Comparison of ENCODE assay signal across 29 mouse cellular contexts in genomic region chr3:20027788-20028187, GRCm38 (mm10). TPM values are rescaled to one million over a fixed set of nuclear protein-coding genes. Genes with fewer than 3 reads are reported as not detected.
A peak's percentile ranks its signal among the peaks of the same experiment; 100 is the strongest.
DNase-seq lines count a peak whose midpoint lies in the region; ATAC-seq and TF ChIP-seq lines count a peak whose summit lies in the region.
"Had no signal": no experiment of that assay in that cellular context is flagged by ENCODE, and none has a peak within 500 bp of the region (broad histone marks: within the 10 kb centered on the region; RNA-seq: fewer than 3 reads in every experiment).

No protein-coding gene starts in this region.

- H3K4me2 ChIP-seq in liver, embryonic 16.5 days (ENCODE audit: low read depth, low read length), result no peak overlapping the region
- H3K4me2 ChIP-seq in liver, embryonic 11.5 days, result no peak overlapping the region
- H3K4me2 ChIP-seq: embryonic facial prominence, embryonic 13.5 days; heart, embryonic 15.5 days; hindbrain, embryonic 12.5 days; kidney, embryonic 15.5 days; lung, embryonic 15.5 days; midbrain, embryonic 13.5 days; neural tube, embryonic 13.5 days had no signal

- H3K27ac ChIP-seq in gastrocnemius, adult 2 months, result peak overlapping the region; percentile 12; the same call in 1 of the 2 replicates
- peak overlapping the region; percentile 48; the same call in 1 of the 2 replicates for H3K27ac ChIP-seq in liver, embryonic 16.5 days (ENCODE audit: low read length)
- no peak overlapping the region for H3K27ac ChIP-seq in liver, embryonic 11.5 days (ENCODE audit: low read depth, low read length)
- peak overlapping the region; percentile 31 for H3K27ac ChIP-seq in brown adipose tissue, adult 24 weeks (replicated peaks; ENCODE audit: low read depth, low read length)
- H3K27ac ChIP-seq: embryonic facial prominence, embryonic 13.5 days; heart, embryonic 10.5 days; heart, embryonic 15.5 days; hindbrain, embryonic 12.5 days; kidney, embryonic 15.5 days; lung, embryonic 15.5 days; midbrain, embryonic 13.5 days; neural tube, embryonic 13.5 days had no signal

- intact Hi-C loops in gastrocnemius, adult 2 months (cut with DNase I), result no loop called here

- no peak for TF ChIP-seq CTCF in gastrocnemius, adult 2 months (IDR thresholded peaks at IDR 0.05)

- WGBS in liver, embryonic 16.5 days (ENCODE audit: insufficient replicate concordance), result 75% methylated on average over 5 of the region's 5 CpGs
- WGBS in liver, embryonic 11.5 days, result 87% methylated on average over 5 of the region's 5 CpGs

- DNase-seq in gastrocnemius, adult 2 months, result no peak
- DNase-seq in gastrocnemius, postnatal 10 days, result no peak
- no peak for DNase-seq in liver, embryonic 11.5 days (ENCODE audit: low spot score)
- peak; percentile 28 for DNase-seq in ES-CJ7 (ENCODE audit: low read depth, low spot score)
- no peak for DNase-seq in kidney, adult 18-20 months
- DNase-seq in left cerebral cortex, adult 8-10 months (ENCODE audit: low spot score in 2 of 2), result no peak
- DNase-seq: adrenal gland, adult 2 months; adrenal gland, postnatal 36 days; cerebellum, adult 11 months; cerebellum, adult 9-11 months; embryo, embryonic 11 days; forebrain, postnatal 0 days; gastrocnemius, postnatal 25 days; kidney, adult 11 months; kidney, postnatal 4 days; thymus, adult 18-20 months; thymus, postnatal 25 days had no signal

- no peak for ATAC-seq in liver, embryonic 16.5 days (ENCODE audit: low read depth)
- no peak for ATAC-seq in liver, embryonic 11.5 days (replicated peaks; ENCODE audit: low FRiP score)
- ATAC-seq: activated CD4-positive, CD25-positive, alpha-beta regulatory T cell, adult 4 months; forebrain, postnatal 0 days; inflammation-experienced regulatory T-cells, adult 6 months; midbrain, embryonic 13.5 days had no signal

- no peaks in the 10 kb centered on the region for H3K9me3 ChIP-seq in liver, embryonic 16.5 days (replicated peaks; ENCODE audit: control insufficient read depth, low read length)
- H3K9me3 ChIP-seq in liver, embryonic 11.5 days (ENCODE audit: control insufficient read depth, low read length), result no peaks in the 10 kb centered on the region
- H3K9me3 ChIP-seq: embryonic facial prominence, embryonic 13.5 days; heart, embryonic 10.5 days; heart, embryonic 15.5 days; hindbrain, embryonic 12.5 days; kidney, embryonic 15.5 days; lung, embryonic 15.5 days; midbrain, embryonic 13.5 days; neural tube, embryonic 13.5 days had no signal

- no peaks in the 10 kb centered on the region for H3K4me1 ChIP-seq in liver, embryonic 16.5 days (ENCODE audit: control insufficient read depth, low read depth, low read length)
- no peaks in the 10 kb centered on the region for H3K4me1 ChIP-seq in liver, embryonic 11.5 days (replicated peaks; ENCODE audit: control insufficient read depth, insufficient read depth, low read length)
- peaks cover 2% of the 10 kb centered on the region for H3K4me1 ChIP-seq in brown adipose tissue, adult 24 weeks (ENCODE audit: control insufficient read depth, insufficient read depth, insufficient read length, low read length)
- H3K4me1 ChIP-seq: embryonic facial prominence, embryonic 13.5 days; heart, embryonic 10.5 days; heart, embryonic 15.5 days; hindbrain, embryonic 12.5 days; kidney, embryonic 15.5 days; lung, embryonic 15.5 days; midbrain, embryonic 13.5 days; neural tube, embryonic 13.5 days had no signal

- H3K4me3 ChIP-seq in gastrocnemius, adult 2 months, result no peak overlapping the region
- H3K4me3 ChIP-seq in liver, embryonic 16.5 days (ENCODE audit: low read depth, low read length), result no peak overlapping the region
- no peak overlapping the region for H3K4me3 ChIP-seq in liver, embryonic 11.5 days (ENCODE audit: low read depth, low read length)
- H3K4me3 ChIP-seq in brown adipose tissue, adult 24 weeks (ENCODE audit: insufficient read depth, low read depth, low read length), result no peak overlapping the region
- H3K4me3 ChIP-seq: embryonic facial prominence, embryonic 13.5 days; heart, embryonic 10.5 days; heart, embryonic 15.5 days; hindbrain, embryonic 12.5 days; kidney, embryonic 15.5 days; lung, embryonic 15.5 days; midbrain, embryonic 13.5 days; neural tube, embryonic 13.5 days had no signal

- no peak overlapping the region for H3K9ac ChIP-seq in liver, embryonic 16.5 days (ENCODE audit: low read depth, low read length)
- no peak overlapping the region for H3K9ac ChIP-seq in liver, embryonic 11.5 days (ENCODE audit: low read depth, low read length)
- H3K9ac ChIP-seq: embryonic facial prominence, embryonic 13.5 days; forebrain, postnatal 0 days; heart, embryonic 15.5 days; hindbrain, embryonic 12.5 days; kidney, embryonic 15.5 days; lung, embryonic 15.5 days; midbrain, embryonic 13.5 days; neural tube, embryonic 13.5 days had no signal

- H3K36me3 ChIP-seq in liver, embryonic 16.5 days (ENCODE audit: control insufficient read depth, insufficient read depth), result peaks cover 4% of the 10 kb centered on the region
- H3K36me3 ChIP-seq in liver, embryonic 11.5 days (ENCODE audit: control insufficient read depth, insufficient read depth, low read length), result peaks cover 25% of the 10 kb centered on the region

- H3K27me3 ChIP-seq in liver, embryonic 16.5 days (ENCODE audit: control insufficient read depth, insufficient read depth, low read depth, low read length), result no peaks in the 10 kb centered on the region
- H3K27me3 ChIP-seq in liver, embryonic 11.5 days (replicated peaks; ENCODE audit: control insufficient read depth, insufficient read depth, low read length), result no peaks in the 10 kb centered on the region
- H3K27me3 ChIP-seq: embryonic facial prominence, embryonic 13.5 days; heart, embryonic 15.5 days; hindbrain, embryonic 12.5 days; kidney, embryonic 15.5 days; lung, embryonic 15.5 days; midbrain, embryonic 13.5 days; neural tube, embryonic 13.5 days had no signal

RNA-seq across cellular contexts. Expression of gene Hps3, which starts 7.3 kb away (rescaled TPM):
- total RNA-seq in gastrocnemius, adult 2 months (2021), result 1 to 10 TPM; 4.1 to 4.2 TPM
- 1 to 10 TPM; 4.4 to 5.6 TPM for total RNA-seq in gastrocnemius, postnatal 10 days (2021)
- 5.9 and 6.6 TPM in 2 replicates for polyA plus RNA-seq in liver, embryonic 16.5 days (2015; fragmentation: Nextera tagmentation; extraction: Ambion mirVana)
- polyA plus RNA-seq in liver, embryonic 11.5 days (2014; fragmentation: Nextera tagmentation; extraction: Ambion mirVana), result 10.4 and 13.8 TPM in 2 replicates
- polyA plus RNA-seq in brown adipose tissue, adult 24 weeks (2012; ENCODE audit: insufficient read depth, insufficient read length, missing spikeins), result 7.9 and 8.4 TPM in 2 replicates
- 10 to 100 TPM; 15.2 to 16.7 (median 15.8) TPM for total RNA-seq in left cerebral cortex, adult 8-10 months (2022)

RNA-seq across cellular contexts. Expression of gene Hltf, which starts 29.8 kb away (rescaled TPM):
- 1 to 10 TPM; 2.7 to 4.4 TPM for total RNA-seq in gastrocnemius, adult 2 months (2021)
- 1 to 10 TPM; 5.2 to 7.5 TPM for total RNA-seq in gastrocnemius, postnatal 10 days (2021)
- 7.3 and 9.0 TPM in 2 replicates for polyA plus RNA-seq in liver, embryonic 16.5 days (2015; fragmentation: Nextera tagmentation; extraction: Ambion mirVana)
- 19.9 and 21.2 TPM in 2 replicates for polyA plus RNA-seq in liver, embryonic 11.5 days (2014; fragmentation: Nextera tagmentation; extraction: Ambion mirVana)
- 7.8 and 8.9 TPM in 2 replicates for polyA plus RNA-seq in brown adipose tissue, adult 24 weeks (2012; ENCODE audit: insufficient read depth, insufficient read length, missing spikeins)
- total RNA-seq in left cerebral cortex, adult 8-10 months (2022), result 10 to 100 TPM; 17.6 to 20.8 (median 20.1) TPM
